Mouse (Mus musculus) gastrocnemius, adult 18-20 months (tissue): ENCODE data around the gene Saxo1. TPM values are rescaled to one million over a fixed set of nuclear protein-coding genes. Genes with fewer than 3 reads are reported as not detected.

ENCODE experiments used
- DNase-seq: peaks from one replicate; pipeline ENCODE4 v3.0.0; 2021; ENCODE audit warnings: low spot score
- total RNA-seq, 2 experiments: library from RNA; stranded (reverse); gene quantifications; 2 replicates each; pipeline ENCODE4 v1.2.3; 2021

Saxo1 gene
- total RNA-seq, 2 experiments from 2014 or later, result not detected

- no peak for DNase-seq
Measured at GRCm38 (mm10) chr4:86425581-86425980, 132.5 kb downstream of the Saxo1 start.

GRCm38 (mm10) chr4:86422586-86422985 lies 135.5 kb downstream of the Saxo1 start:
- DNase-seq, result no peak

- DNase-seq, result peak; percentile 17
Measured at GRCm38 (mm10) chr4:86416401-86417025, 141.6 kb downstream of the Saxo1 start.

- no peak for DNase-seq
Measured at GRCm38 (mm10) chr4:86413388-86413787, 144.7 kb downstream of the Saxo1 start.

GRCm38 (mm10) chr4:86410946-86411345 lies 147.2 kb downstream of the Saxo1 start:
- no peak for DNase-seq

- no peak for DNase-seq
Measured at GRCm38 (mm10) chr4:86408421-86408820, 149.7 kb downstream of the Saxo1 start.

- no peak for DNase-seq
Measured at GRCm38 (mm10) chr4:86407200-86407527, 151.0 kb downstream of the Saxo1 start.

- no peak for DNase-seq
Measured at GRCm38 (mm10) chr4:86406501-86407199, 151.5 kb downstream of the Saxo1 start.

- no peak for DNase-seq
Measured at GRCm38 (mm10) chr4:86401116-86401515, 157.0 kb downstream of the Saxo1 start.

- DNase-seq, result no peak
Measured at GRCm38 (mm10) chr4:86397470-86397869, 160.7 kb downstream of the Saxo1 start.

- DNase-seq, result no peak
Measured at GRCm38 (mm10) chr4:86396672-86397288, 161.3 kb downstream of the Saxo1 start.

- DNase-seq, result no peak
Measured at GRCm38 (mm10) chr4:86395636-86396035, 162.5 kb downstream of the Saxo1 start.

Other genes with a start within 250 kb of the Saxo1 start
- gene Rraga, start 17.3 kb upstream of the Saxo1 start, total RNA-seq, result 10 to 100 TPM; 48.6 to 51.3 TPM
- 1 to 10 TPM; 4.8 to 5.5 TPM for gene Haus6, start 53.7 kb upstream of the Saxo1 start, total RNA-seq
- gene Plin2, start 111.7 kb upstream of the Saxo1 start, total RNA-seq, result 10 to 100 TPM; 59.8 to 66.3 TPM
- 10 to 100 TPM; 29.1 to 29.2 TPM for gene Dennd4c, start 190.2 kb upstream of the Saxo1 start, total RNA-seq